In the genomic region with DNA sequence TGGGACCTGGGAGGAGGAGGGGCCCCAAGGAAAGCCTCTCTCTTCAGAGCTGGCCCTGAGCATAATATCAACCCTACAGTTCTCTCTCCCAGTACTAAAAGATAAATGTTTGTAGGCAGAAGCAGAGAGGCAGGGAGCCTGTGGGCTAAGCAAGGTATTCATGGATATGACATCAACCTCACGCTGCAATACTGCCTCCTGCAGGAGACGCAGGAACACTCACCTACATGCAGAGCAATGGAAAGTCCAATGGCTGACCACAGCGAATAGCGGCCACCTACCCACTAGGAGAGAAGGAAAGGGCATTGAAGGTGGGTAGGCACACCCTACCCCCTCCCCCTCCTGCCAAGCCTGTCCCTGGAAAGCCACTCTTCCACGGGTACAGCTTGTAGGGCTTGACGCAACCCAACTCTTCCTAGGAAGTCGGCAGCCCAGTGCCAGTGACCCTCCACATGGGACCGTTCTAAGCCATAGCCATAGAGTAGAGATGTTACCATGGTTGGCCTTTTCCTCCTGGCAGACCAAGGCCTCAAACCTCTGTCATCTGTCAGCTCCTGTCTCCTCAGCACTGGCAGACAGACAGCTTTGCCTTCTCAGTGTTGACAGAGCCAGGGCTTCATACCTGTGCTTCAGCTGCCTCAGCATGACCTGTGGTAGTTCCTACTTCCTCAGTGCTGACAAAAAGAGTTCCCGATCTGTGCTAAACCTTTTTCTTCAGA, we compare ENCODE assay signal across 18 mouse cellular contexts. TPM values are rescaled to one million over a fixed set of nuclear protein-coding genes. Genes with fewer than 3 reads are reported as not detected.
A peak's percentile ranks its signal among the peaks of the same experiment; 100 is the strongest.
DNase-seq lines count a peak whose midpoint lies in the region; ATAC-seq and TF ChIP-seq lines count a peak whose summit lies in the region.
"Had no signal": no experiment of that assay in that cellular context is flagged by ENCODE, and none has a peak within 500 bp of the region (broad histone marks: within the 10 kb centered on the region; RNA-seq: fewer than 3 reads in every experiment).

No protein-coding gene starts in this region.

- no peaks in the 10 kb centered on the region for H3K9me3 ChIP-seq in liver, embryonic 11.5 days (ENCODE audit: control insufficient read depth, low read length)
- H3K9me3 ChIP-seq: heart, embryonic 13.5 days; liver, embryonic 13.5 days had no signal

- H3K27ac ChIP-seq in cerebellum, adult 2 months (ENCODE audit: insufficient read depth, low read length) = no peak overlapping the region
- no peak overlapping the region for H3K27ac ChIP-seq in liver, adult 2 months (replicated peaks; ENCODE audit: insufficient read depth, low read depth, low read length)
- H3K27ac ChIP-seq in liver, embryonic 11.5 days (ENCODE audit: low read depth, low read length) = no peak overlapping the region
- H3K27ac ChIP-seq: heart, embryonic 13.5 days; liver, embryonic 13.5 days had no signal

- TF ChIP-seq POLR2A in cerebellum, adult 2 months (IDR thresholded peaks at IDR 0.05; ENCODE audit: borderline replicate concordance, insufficient read depth, low read length) = no peak
- no peak for TF ChIP-seq POLR2A in liver, adult 2 months (IDR thresholded peaks at IDR 0.05; ENCODE audit: extremely low read depth, insufficient read depth, low read length)

- DNase-seq in cerebellum, adult 2 months = no peak
- DNase-seq in cerebellum, adult 9-10 months = no peak
- DNase-seq in liver, adult 2 months (ENCODE audit: extremely low read depth, low read depth, low spot score) = no peak
- DNase-seq in liver, embryonic 11.5 days (ENCODE audit: low spot score) = no peak
- peak; percentile 34 for DNase-seq in NIH3T3 (ENCODE audit: low read depth)
- DNase-seq in yolk sac, embryonic 10.5 days (ENCODE audit: low spot score) = no peak
- DNase-seq: adrenal gland, postnatal 14 days; cerebellum, adult 11 months; embryo, embryonic 11 days; kidney, postnatal 25 days; liver, embryonic 13.5 days had no signal

- H3K9ac ChIP-seq in liver, adult 2 months (ENCODE audit: low read depth, low read length) = no peak overlapping the region
- H3K9ac ChIP-seq in liver, embryonic 11.5 days (ENCODE audit: low read depth, low read length) = no peak overlapping the region
- H3K9ac ChIP-seq: heart, embryonic 13.5 days; liver, embryonic 13.5 days had no signal

- H3K36me3 ChIP-seq in liver, adult 2 months (ENCODE audit: control insufficient read depth, insufficient read depth, low read length) = peaks cover 62% of the 10 kb centered on the region
- peaks cover 84% of the 10 kb centered on the region for H3K36me3 ChIP-seq in liver, embryonic 11.5 days (ENCODE audit: control insufficient read depth, insufficient read depth, low read length)

- no peak for ATAC-seq in liver, embryonic 11.5 days (replicated peaks; ENCODE audit: low FRiP score)
- peak; percentile 17; the same call in 1 of the 2 replicates for ATAC-seq in megakaryocyte-erythroid progenitor cell, adult 5-6 weeks (replicated peaks; ENCODE audit: low FRiP score, low TSS enrichment, poor library complexity, severe bottlenecking)
- ATAC-seq in erythroblast, adult 5-6 weeks (replicated peaks; ENCODE audit: low FRiP score, poor library complexity, severe bottlenecking) = no peak

- H3K4me3 ChIP-seq in cerebellum, adult 2 months (replicated peaks; ENCODE audit: insufficient read depth, low read depth, low read length) = no peak overlapping the region
- no peak overlapping the region for H3K4me3 ChIP-seq in liver, adult 2 months (ENCODE audit: insufficient read depth, low read depth, low read length)
- H3K4me3 ChIP-seq in liver, embryonic 11.5 days (ENCODE audit: low read depth, low read length) = no peak overlapping the region
- H3K4me3 ChIP-seq: heart, embryonic 13.5 days; liver, embryonic 13.5 days had no signal

- H3K79me2 ChIP-seq in liver, adult 2 months (ENCODE audit: control insufficient read depth, insufficient read depth, low read length) = no peaks in the 10 kb centered on the region

- no peaks in the 10 kb centered on the region for H3K27me3 ChIP-seq in cerebellum, adult 2 months (ENCODE audit: control insufficient read depth, insufficient read depth, low read length)
- no peaks in the 10 kb centered on the region for H3K27me3 ChIP-seq in liver, adult 2 months (ENCODE audit: control insufficient read depth, insufficient read depth, low read length)
- no peaks in the 10 kb centered on the region for H3K27me3 ChIP-seq in liver, embryonic 11.5 days (replicated peaks; ENCODE audit: control insufficient read depth, insufficient read depth, low read length)
- H3K27me3 ChIP-seq: heart, embryonic 13.5 days; liver, embryonic 13.5 days had no signal

- H3K4me2 ChIP-seq in liver, embryonic 11.5 days = no peak overlapping the region
- H3K4me2 ChIP-seq: heart, embryonic 13.5 days; liver, embryonic 13.5 days had no signal

- no peaks in the 10 kb centered on the region for H3K4me1 ChIP-seq in cerebellum, adult 2 months (ENCODE audit: control insufficient read depth, insufficient read depth, low read length)
- no peaks in the 10 kb centered on the region; the same call in 1 of the 2 replicates for H3K4me1 ChIP-seq in liver, adult 2 months (ENCODE audit: control insufficient read depth, insufficient read depth, low read length)
- no peaks in the 10 kb centered on the region for H3K4me1 ChIP-seq in liver, embryonic 11.5 days (replicated peaks; ENCODE audit: control insufficient read depth, insufficient read depth, low read length)
- H3K4me1 ChIP-seq: liver, embryonic 13.5 days had no signal

- 90% methylated on average over 9 of the region's 9 CpGs for WGBS in cerebellum, adult 2 months
- whole genome bisulfite sequencing in liver, adult 2 months = 89% methylated on average over 9 of the region's 9 CpGs
- WGBS in liver, embryonic 11.5 days = 85% methylated on average over 9 of the region's 9 CpGs

- peak; percentile 28; the same call in 1 of the 2 replicates for TF ChIP-seq CTCF in cerebellum, adult 2 months (IDR thresholded peaks at IDR 0.05; ENCODE audit: borderline replicate concordance, insufficient read depth, low read depth, low read length)
- peak; percentile 32; the same call in 1 of the 2 replicates for TF ChIP-seq CTCF in liver, adult 2 months (IDR thresholded peaks at IDR 0.05; ENCODE audit: low read depth, low read length)

RNA-seq across cellular contexts. Expression of gene Pdcd2l, which starts 11.7 kb away (rescaled TPM):
- polyA plus RNA-seq in cerebellum, adult 2 months (2012; rRNA removed) = 40.0 and 41.8 TPM in 2 replicates
- 15.5 and 15.9 TPM in 2 replicates for total RNA-seq in liver, adult 2 months (2014; rRNA removed)
- polyA plus RNA-seq in liver, adult 2 months (2012; rRNA removed) = 16.0 and 18.5 TPM in 2 replicates
- polyA plus RNA-seq in liver, embryonic 11.5 days (2014; fragmentation: Nextera tagmentation; extraction: Ambion mirVana) = 56.2 and 62.8 TPM in 2 replicates
- total RNA-seq in megakaryocyte-erythroid progenitor cell, adult 5-6 weeks (2014; fragmentation: Nextera tagmentation) = 15.2 and 18.2 TPM in 2 replicates
- total RNA-seq in megakaryocyte-erythroid progenitor cell, adult 5-6 weeks (2017) = 27.4 and 39.7 TPM in 2 replicates
- 9.0 and 11.5 TPM in 2 replicates for total RNA-seq in erythroblast, adult 5-6 weeks (2015; ENCODE audit: low replicate concordance)
- 1.7 and 5.0 TPM in 2 replicates for total RNA-seq in erythroblast, adult 5-6 weeks (2017; ENCODE audit: low replicate concordance)

RNA-seq across cellular contexts. Expression of gene Gpi1, which starts 21.9 kb away (rescaled TPM):
- 611 and 659 TPM in 2 replicates for polyA plus RNA-seq in cerebellum, adult 2 months (2012; rRNA removed)
- total RNA-seq in liver, adult 2 months (2014; rRNA removed) = 61.8 and 74.2 TPM in 2 replicates
- polyA plus RNA-seq in liver, adult 2 months (2012; rRNA removed) = 100 and 127 TPM in 2 replicates
- 489 and 511 TPM in 2 replicates for polyA plus RNA-seq in liver, embryonic 11.5 days (2014; fragmentation: Nextera tagmentation; extraction: Ambion mirVana)
- 178 and 238 TPM in 2 replicates for total RNA-seq in megakaryocyte-erythroid progenitor cell, adult 5-6 weeks (2014; fragmentation: Nextera tagmentation)
- total RNA-seq in megakaryocyte-erythroid progenitor cell, adult 5-6 weeks (2017) = 139 and 227 TPM in 2 replicates
- 159 and 310 TPM in 2 replicates for total RNA-seq in erythroblast, adult 5-6 weeks (2015; ENCODE audit: low replicate concordance)
- 142 and 199 TPM in 2 replicates for total RNA-seq in erythroblast, adult 5-6 weeks (2017; ENCODE audit: low replicate concordance)

RNA-seq across cellular contexts. Expression of gene Uba2, which starts 38.8 kb away (rescaled TPM):
- 106 and 110 TPM in 2 replicates for polyA plus RNA-seq in cerebellum, adult 2 months (2012; rRNA removed)
- 31.8 and 33.6 TPM in 2 replicates for total RNA-seq in liver, adult 2 months (2014; rRNA removed)
- polyA plus RNA-seq in liver, adult 2 months (2012; rRNA removed) = 13.6 and 16.9 TPM in 2 replicates
- 226 and 253 TPM in 2 replicates for polyA plus RNA-seq in liver, embryonic 11.5 days (2014; fragmentation: Nextera tagmentation; extraction: Ambion mirVana)
- total RNA-seq in megakaryocyte-erythroid progenitor cell, adult 5-6 weeks (2014; fragmentation: Nextera tagmentation) = 180 and 188 TPM in 2 replicates
- total RNA-seq in megakaryocyte-erythroid progenitor cell, adult 5-6 weeks (2017) = 234 and 250 TPM in 2 replicates
- total RNA-seq in erythroblast, adult 5-6 weeks (2015; ENCODE audit: low replicate concordance) = 35.2 and 65.0 TPM in 2 replicates
- total RNA-seq in erythroblast, adult 5-6 weeks (2017; ENCODE audit: low replicate concordance) = 49.3 and 70.3 TPM in 2 replicates

RNA-seq across cellular contexts. Expression of gene Gm6096, which starts 42.7 kb away (rescaled TPM):
- not detected in 2 replicates for polyA plus RNA-seq in cerebellum, adult 2 months (2012; rRNA removed)
- total RNA-seq in liver, adult 2 months (2014; rRNA removed) = not detected in 2 replicates
- polyA plus RNA-seq in liver, adult 2 months (2012; rRNA removed) = not detected in 2 replicates
- polyA plus RNA-seq in liver, embryonic 11.5 days (2014; fragmentation: Nextera tagmentation; extraction: Ambion mirVana) = not detected in 2 replicates
- total RNA-seq in megakaryocyte-erythroid progenitor cell, adult 5-6 weeks (2014; fragmentation: Nextera tagmentation) = not detected in 2 replicates
- total RNA-seq in megakaryocyte-erythroid progenitor cell, adult 5-6 weeks (2017) = not detected in 2 replicates
- not detected in 2 replicates for total RNA-seq in erythroblast, adult 5-6 weeks (2015; ENCODE audit: low replicate concordance)
- 2.0 TPM in 1 of 2 replicates, not detected in the other for total RNA-seq in erythroblast, adult 5-6 weeks (2017; ENCODE audit: low replicate concordance)
- total RNA-seq: adrenal gland, postnatal 14 days; left cerebral cortex, adult 8-10 months; megakaryocyte, adult 5-6 weeks had no signal
- polyA plus RNA-seq: liver, embryonic 13.5 days; stomach, embryonic 16.5 days; urinary bladder, adult 2 months had no signal
